Mouse (Mus musculus) layer of hippocampus, adult 8-10 months (tissue): ENCODE data around the gene Hnf4a. TPM values are rescaled to one million over a fixed set of nuclear protein-coding genes. Genes with fewer than 3 reads are reported as not detected.
"Not testable (repeated sequence)": the region's sequence is repeated elsewhere in the genome, so short reads cannot be mapped to it uniquely, and the experiment has no call there.

ENCODE experiments used
- DNase-seq, 2 experiments: peaks; one replicate each; pipeline ENCODE4 v3.0.0; 2022; ENCODE audit warnings: low spot score in 2 of 2
- total RNA-seq, 4 experiments: library from RNA; stranded (reverse); gene quantifications; 2 replicates each; pipeline ENCODE4 v1.2.4; 2022

The Hnf4a gene
- total RNA-seq = not detected

DNA sequence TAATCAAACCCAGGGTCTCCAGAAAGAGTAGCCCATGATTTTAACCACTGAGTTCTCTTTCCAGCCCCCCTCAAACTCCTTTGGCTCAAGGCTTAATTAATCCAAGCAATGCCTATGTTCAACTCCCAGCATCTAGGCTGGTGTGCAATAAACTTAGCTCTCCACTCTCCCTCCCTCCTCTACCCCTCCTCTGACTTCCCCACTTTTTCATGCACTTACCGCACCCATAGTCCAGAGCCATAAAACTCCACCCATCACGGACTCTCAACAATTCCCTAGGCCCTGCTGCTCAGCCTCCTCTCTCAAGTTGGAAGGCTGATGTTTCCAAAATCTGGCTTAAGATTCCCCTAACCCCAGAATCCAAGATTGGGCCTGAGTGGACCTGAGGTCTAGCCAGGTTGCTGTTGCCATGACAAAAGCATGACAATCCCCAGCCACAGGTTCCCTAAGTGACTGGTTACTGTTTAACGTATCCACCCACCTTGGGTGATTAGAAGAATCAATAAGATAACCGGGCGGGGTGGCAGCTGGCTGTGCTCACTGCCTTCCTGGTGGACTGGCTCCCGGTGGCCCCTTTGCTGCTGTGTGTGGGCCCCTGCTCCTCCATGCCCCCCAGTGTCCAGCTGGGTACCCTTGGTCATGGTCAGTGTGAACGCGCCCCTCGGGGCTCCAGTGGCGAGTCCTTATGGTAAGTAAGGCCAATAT lies at the start of gene Hnf4a:
TSS of gene Hnf4a (plus strand) at position 509 of the 705 bp plus-strand sequence.
- DNase-seq = no peak

DNA sequence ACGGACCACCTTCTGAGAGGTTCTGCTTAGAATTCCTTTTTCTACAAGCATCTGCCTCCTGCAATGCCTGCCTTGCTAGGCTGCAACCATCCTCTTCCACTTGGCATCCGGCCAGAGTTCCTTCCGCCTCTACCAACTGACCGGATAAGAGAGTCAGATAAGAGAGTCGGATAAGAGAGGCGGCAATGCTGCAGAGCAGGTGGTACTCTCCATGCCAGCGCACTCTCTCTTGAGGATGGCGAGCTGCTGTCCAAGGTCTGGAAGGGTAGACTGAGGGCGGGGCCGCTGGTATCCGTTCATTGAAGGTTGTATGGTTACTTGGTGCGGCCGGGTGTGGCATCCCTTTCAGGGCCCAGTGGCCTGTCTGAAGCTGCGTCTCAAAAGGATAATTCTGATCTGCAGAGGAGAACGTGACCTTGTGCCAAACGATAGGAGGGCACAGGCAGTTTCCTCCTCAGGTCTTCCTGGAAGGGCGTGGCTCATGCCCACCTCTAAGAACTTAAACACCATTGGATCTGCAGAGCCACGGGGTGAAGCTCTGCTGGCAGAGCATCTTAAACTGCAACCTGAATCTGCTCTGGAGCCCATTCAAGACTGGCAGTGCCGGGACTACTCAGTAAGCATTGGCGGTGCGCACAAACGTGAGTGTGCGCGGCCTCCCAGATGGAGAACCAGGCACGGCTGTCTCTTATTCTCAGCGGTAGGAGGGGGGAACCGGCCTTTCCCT lies 47.9 kb upstream of the Hnf4a start:
- no peak for DNase-seq

DNA sequence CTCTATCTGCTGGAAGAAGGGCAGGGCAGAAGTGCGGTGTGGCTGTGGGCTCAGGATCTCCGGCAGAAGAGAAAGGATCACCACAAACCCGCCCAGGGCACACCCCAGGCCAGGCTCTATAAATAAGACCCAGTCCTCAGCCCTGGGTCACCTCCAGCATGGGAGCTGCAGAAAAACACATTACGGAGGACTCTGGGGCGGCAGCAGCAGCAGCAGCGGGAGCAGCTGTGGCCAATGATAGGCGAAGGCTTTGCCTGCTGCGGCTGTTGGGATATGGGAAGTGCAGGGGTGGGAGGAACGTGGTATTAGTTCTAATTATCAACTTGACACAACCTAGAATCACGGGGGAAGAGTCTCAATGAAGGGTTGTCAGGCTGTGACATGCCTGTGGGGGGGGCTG lies 47.2 kb upstream of the Hnf4a start:
- no peak for DNase-seq

DNA sequence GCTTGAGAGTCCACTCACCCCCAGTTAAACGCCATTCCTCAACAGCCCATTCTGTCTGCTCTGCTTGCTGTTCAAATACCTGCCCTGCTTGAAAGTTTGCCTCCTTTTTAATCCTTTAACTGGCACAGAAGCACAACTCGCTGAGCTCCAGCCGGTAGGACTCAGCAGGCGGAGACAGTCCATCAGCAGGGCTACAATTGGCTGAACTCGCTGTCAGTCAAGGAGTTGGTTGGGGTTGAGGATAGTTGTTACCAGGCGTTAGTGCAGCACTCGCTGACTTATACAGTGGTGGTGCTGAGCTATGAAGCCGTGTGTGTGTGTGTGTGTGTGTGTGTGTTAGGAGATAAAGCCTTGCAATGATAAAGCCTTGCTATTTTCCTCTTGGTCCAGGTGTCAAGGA lies 46.0 kb upstream of the Hnf4a start:
- no peak for DNase-seq

- DNase-seq = not testable (repeated sequence)
These were observed 45.3 kb upstream of the Hnf4a start for GRCm38 (mm10) chr2:163461307-163461706.

- DNase-seq = no peak
These were observed 44.2 kb upstream of the Hnf4a start for GRCm38 (mm10) chr2:163462386-163462785.

DNA sequence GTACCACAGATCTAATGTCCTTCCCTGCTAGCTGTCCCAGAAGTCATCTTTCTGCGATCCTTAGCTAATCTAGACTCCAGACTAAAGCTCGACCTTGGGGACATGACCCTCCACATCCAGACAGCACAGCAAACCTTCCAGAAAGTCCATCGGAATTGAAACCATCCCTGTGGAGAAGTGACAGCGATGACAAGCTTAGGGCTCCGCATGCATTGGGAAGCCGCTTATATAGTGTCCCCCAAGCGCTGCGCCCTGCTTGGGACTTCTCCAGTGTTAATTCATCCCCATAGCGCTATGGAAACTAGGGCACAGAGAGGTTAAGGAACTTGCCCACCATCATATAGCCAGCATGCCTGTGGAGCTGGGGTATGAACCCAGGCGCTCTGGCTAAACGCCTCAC lies 43.8 kb upstream of the Hnf4a start:
- no peak for DNase-seq

DNA sequence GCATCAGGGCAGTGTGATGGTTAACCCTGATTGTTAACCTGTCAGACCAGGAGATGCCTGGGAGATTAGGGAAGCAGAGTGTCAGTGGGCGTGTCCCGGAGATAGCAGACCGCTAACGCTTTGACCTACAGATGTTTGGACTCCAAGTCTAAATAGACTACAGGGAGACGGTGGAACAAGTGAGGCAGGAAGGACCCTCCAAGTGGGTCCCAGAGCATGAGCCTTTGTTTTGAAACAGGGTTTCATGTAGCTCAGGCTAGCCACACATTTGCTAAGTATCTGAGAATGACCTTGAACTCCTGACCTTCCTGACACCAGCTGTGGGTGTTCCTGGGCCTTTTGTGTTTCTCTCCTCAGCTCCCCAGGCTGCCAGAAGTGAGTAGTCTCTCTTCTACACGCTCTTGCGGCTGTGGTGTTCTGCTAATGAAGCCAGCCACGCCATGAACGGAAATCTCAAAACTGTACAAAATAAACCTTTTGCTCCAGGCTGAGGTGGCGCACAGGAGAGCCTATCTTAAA lies 43.3 kb upstream of the Hnf4a start:
- DNase-seq = no peak

GRCm38 (mm10) chr2:163463998-163464397 lies 42.6 kb upstream of the Hnf4a start:
- DNase-seq = no peak

GRCm38 (mm10) chr2:163464562-163464961 lies 42.0 kb upstream of the Hnf4a start:
- no peak for DNase-seq

DNA sequence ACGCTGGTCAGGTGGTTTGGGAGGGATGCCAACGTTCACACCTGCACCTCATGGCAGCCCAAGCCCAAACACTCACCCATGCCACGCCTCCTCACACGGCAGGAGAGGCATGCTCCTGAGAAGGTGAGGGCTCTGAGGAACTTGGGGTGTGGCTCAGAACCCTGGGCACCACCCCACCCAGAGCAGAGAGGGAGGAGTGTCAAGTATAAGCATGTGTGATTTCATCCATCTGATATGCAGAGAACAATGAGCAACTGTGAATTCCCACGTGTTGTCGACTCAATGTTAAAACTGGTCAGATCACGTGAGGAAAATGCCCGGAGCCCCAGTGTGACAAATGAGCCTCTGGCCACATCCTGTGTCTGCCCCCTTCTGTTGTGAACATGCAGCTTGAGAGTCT lies 39.8 kb upstream of the Hnf4a start:
- no peak for DNase-seq

DNA sequence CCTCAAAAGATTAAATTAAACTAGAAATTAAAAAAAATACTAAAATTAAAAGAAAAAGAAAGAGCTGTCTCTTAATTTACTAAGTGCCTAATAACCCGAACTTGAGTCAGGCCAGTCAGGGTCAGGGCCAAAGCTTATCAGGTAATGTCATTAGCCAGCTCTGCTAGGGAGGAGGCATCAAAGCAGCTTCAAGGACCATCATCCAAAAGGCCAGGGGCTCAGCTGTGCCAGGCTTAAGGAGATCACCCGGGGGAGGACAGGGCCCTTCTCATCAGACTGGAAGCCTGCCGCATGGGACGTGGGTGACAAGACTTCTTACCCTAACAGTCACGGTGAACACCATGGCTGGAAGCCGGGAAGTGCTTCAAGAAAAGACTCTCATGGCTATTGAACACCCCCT lies 39.0 kb upstream of the Hnf4a start:
- DNase-seq = no peak

DNA sequence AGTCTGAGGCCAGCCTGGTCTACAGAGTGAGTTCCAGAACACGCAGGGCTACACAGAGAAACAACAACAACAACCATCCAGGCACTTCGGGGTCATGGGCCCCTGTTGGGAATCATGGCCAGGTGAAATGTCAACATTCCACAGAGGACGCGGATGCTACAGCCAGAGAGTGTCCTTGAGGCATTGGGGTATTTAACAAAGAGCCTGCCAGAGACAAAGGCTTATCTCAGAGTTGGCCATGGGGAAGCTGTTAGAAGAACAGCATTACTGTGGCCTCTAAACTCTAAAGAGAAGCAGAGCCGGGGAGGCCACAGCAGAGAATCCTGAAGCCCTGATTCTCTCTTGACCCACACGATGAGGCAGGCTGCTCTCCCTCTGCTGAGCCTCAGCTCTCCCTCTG lies 37.7 kb upstream of the Hnf4a start:
- no peak for DNase-seq

DNA sequence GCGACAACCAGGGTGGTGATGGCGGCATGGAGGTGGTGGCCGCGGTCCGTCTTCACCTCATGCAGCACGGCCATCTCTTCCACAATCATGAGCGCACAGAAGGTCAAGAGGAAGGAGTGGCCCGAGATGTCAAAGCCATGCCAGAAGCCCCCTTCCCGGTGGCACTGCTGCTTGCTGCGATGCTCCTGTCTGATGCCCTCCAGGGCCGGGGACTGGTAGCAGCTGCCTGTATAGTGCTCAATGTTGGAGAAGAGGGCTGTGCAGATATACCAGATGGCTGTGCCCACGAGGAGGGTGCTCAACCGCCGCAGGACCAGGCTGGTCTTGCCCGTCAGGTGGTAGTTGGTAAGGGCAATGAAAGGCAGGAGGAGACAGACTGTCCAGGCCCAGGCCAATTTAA lies 36.9 kb upstream of the Hnf4a start:
- no peak for DNase-seq

DNA sequence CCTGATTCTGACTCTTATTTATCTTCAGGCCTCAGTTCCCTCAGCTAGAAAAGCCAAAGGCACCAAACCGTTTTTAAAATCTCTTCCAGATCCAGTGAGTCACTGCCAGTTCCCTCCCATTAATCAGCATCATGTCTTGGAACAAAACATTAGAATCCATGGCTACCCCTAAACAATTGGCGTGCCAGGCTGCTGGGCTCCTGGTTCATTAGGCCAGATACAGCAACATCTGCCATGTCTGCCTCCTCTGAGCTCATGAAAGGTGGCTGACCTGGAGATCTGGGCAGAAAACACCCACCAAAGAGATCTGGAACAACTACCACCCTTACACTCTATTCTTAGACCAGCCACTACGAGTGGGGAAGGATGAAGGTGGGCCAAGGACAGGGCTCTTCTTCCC lies 35.5 kb upstream of the Hnf4a start:
- no peak for DNase-seq

- no peak for DNase-seq
These were observed 34.7 kb upstream of the Hnf4a start for GRCm38 (mm10) chr2:163471710-163472465.

DNA sequence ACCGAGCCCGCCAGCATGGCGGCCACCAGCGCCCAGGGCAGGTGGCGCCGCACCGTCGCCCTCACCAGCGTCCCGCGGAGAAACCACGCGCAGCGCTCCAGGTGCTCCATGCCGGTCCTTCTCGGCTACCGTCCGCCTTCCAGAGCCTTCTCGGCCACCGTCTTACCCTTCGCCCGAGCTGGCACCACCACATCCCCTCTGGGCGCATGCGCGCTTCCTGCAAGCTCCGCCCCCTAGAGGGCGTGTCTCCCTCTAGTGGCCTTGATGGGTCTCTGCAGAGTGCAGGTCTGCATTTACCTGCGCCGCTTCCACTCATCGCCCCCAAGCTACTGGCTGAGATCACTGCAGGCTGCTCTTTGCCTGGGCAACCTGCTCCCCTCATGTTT lies 34.1 kb upstream of the Hnf4a start, which contains the start of gene Fitm2:
TSS of gene Fitm2 (minus strand) at position 164 of the 386 bp plus-strand sequence.
- DNase-seq = peak; percentile 92 to 98

DNA sequence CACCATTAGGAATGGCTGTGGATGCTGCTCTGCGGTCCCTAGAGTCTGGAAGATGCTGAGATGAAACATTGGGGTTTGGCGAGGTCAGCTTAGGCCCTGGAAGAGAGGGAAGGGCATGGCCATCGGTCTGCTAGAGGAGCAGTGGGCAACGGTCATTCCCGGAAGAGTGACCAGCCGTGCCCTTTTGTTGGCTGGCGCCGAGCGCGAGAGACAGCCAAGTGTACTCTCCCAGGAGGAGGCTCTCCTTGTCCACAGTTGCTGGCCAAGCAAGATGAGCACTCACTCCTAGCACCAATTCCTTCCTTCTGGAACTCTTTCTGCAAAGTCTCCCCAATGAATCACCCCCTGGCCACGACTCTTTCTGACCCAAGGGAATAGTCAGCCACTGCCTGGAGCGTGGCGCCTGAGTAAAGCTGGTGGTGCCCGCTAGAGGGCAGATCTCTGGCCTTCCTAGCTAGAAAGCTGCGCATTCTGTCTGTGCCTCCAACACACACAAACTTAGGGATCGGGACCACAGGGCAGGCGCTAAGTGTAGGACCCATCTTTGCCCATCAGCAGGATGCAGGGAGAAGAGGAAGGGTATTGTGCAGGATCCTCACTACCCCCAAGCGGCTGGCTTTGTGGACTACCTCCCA lies 26.3 kb upstream of the Hnf4a start:
- DNase-seq = no peak

DNA sequence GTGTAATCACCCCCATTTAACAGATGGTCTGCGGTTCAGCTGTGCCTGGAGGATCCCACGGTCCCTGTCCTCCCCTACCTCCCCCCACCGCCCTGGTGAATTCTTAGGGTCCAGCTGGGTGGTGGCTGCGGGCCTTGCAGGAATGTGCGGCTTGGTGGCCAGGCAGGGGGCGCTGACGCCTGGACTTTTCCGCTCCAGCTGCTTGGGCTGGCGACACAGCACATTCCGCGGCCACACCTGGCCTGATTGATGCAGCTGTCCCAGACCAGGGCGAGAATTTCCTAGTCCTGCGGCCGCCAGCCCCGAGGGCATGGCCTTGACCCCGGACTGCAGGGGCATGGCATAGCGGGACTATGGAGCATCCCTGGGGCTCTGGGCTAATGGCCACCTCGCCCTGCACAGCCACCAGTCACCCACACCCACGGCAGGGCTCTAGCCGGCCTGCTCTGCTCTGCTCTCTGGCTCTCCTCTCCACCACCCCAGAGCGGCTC lies 25.0 kb upstream of the Hnf4a start:
- DNase-seq = no peak

- no peak for DNase-seq
These were observed 19.2 kb upstream of the Hnf4a start for GRCm38 (mm10) chr2:163487360-163487759.

- no peak for DNase-seq
These were observed 16.8 kb upstream of the Hnf4a start for GRCm38 (mm10) chr2:163489725-163490291.
